Mouse (Mus musculus) spleen, adult 2 months (tissue): ENCODE measurements around the gene Gm11084.

Experiments used
- CTCF ChIP-seq: fragments of 200-500 bp; IDR thresholded peaks from 2 replicates; pipeline ENCODE4 v1.5.1; 2011; ENCODE audit warnings: mild to moderate bottlenecking, inconsistent platforms; ENCODE audit not compliant: insufficient read depth, insufficient read length, insufficient replicate concordance; ENCODE audit errors: extremely low read depth
- POLR2A ChIP-seq: fragments of 200-500 bp; IDR thresholded peaks from 2 replicates; pipeline ENCODE4 v1.6.1; 2011; ENCODE audit warnings: low read depth, low read length, inconsistent platforms

GRCm38 (mm10) chr2:72981441-72982109, 4.9 kb downstream of the Gm11084 start:
- no peak for TF ChIP-seq POLR2A
- TF ChIP-seq CTCF, result no peak
